In genomic region chr11:119780290-119780689, GRCm38 (mm10) we compare ENCODE assay signal across 26 mouse cellular contexts.
A peak's percentile ranks its signal among the peaks of the same experiment; 100 is the strongest.
DNase-seq lines count a peak whose midpoint lies in the region; ATAC-seq lines count a peak whose summit lies in the region.
"Had no signal": no experiment of that assay in that cellular context is flagged by ENCODE, and none has a peak within 500 bp of the region (broad histone marks: within the 10 kb centered on the region; RNA-seq: fewer than 3 reads in every experiment).

No protein-coding gene starts in this region.

- no peak for DNase-seq in midbrain, embryonic 14.5 days
- DNase-seq in c-Kit-positive CD71-negative TER-119-negative erythroid progenitor cells, embryonic 14.5 days (ENCODE audit: low read depth): peak; percentile 47
- no peak for DNase-seq in gastrocnemius, adult 8-10 months (ENCODE audit: low spot score in 2 of 2)
- DNase-seq: adrenal gland, postnatal 10 days; cerebellum, adult 11 months; cerebellum, adult 9-11 months; gastrocnemius, postnatal 10 days; heart, postnatal 14 days; kidney, adult 8-10 months; kidney, postnatal 14 days; layer of hippocampus, adult 9-11 months; lung, postnatal 36 days; thymus, adult 2 months; thymus, postnatal 36 days had no signal

- H3K27ac ChIP-seq in midbrain, embryonic 13.5 days: peak overlapping the region; percentile 53; the same call in 1 of the 2 replicates
- no peak overlapping the region for H3K27ac ChIP-seq in midbrain, embryonic 14.5 days (replicated peaks; ENCODE audit: low read depth, low read length)
- H3K27ac ChIP-seq in kidney, embryonic 15.5 days: no peak overlapping the region
- H3K27ac ChIP-seq: limb, embryonic 10.5 days; limb, embryonic 15.5 days; liver, embryonic 14.5 days had no signal

- no peak for ATAC-seq in midbrain, embryonic 13.5 days
- ATAC-seq in midbrain, embryonic 14.5 days (ENCODE audit: low FRiP score, low TSS enrichment): no peak
- ATAC-seq in hematopoietic stem cell, adult 5-6 weeks (replicated peaks in 1 of 2; ENCODE audit: insufficient read depth in 1 of 2, low FRiP score in 2 of 2, low TSS enrichment in 1 of 2, low read depth in 1 of 2, poor library complexity in 2 of 2, severe bottlenecking in 2 of 2): peak; percentile 45 to 63; a peak in 3 of 4 replicates
- ATAC-seq in monocyte, adult 5-6 weeks (replicated peaks; ENCODE audit: insufficient number of reproducible peaks, low FRiP score, low TSS enrichment, poor library complexity, severe bottlenecking): 0 out of 2 replicates have a peak, but pooled peaks have one; percentile 22
- no peak for ATAC-seq in kidney, embryonic 15.5 days (replicated peaks; ENCODE audit: low FRiP score)
- ATAC-seq: forebrain, embryonic 14.5 days; intestine, embryonic 16.5 days; Patski had no signal

- peaks cover 7% of the 10 kb centered on the region; the same call in 1 of the 2 replicates for H3K9me3 ChIP-seq in midbrain, embryonic 13.5 days
- peaks cover 3% of the 10 kb centered on the region; the same call in 1 of the 2 replicates for H3K9me3 ChIP-seq in midbrain, embryonic 14.5 days (ENCODE audit: control insufficient read depth, low read length)
- H3K9me3 ChIP-seq in kidney, embryonic 15.5 days (replicated peaks): 0 out of 2 replicates have a peak, but pooled peaks cover 7% of the 10 kb centered on the region
- H3K9me3 ChIP-seq: limb, embryonic 10.5 days had no signal

- no peak overlapping the region for H3K4me3 ChIP-seq in midbrain, embryonic 13.5 days (replicated peaks)
- H3K4me3 ChIP-seq in midbrain, embryonic 14.5 days (replicated peaks; ENCODE audit: low read depth, low read length): no peak overlapping the region
- no peak overlapping the region for H3K4me3 ChIP-seq in kidney, embryonic 15.5 days (replicated peaks)
- H3K4me3 ChIP-seq: erythroblast, embryonic 14.5 days; limb, embryonic 10.5 days; limb, embryonic 15.5 days had no signal

- no peaks in the 10 kb centered on the region for H3K27me3 ChIP-seq in midbrain, embryonic 13.5 days
- no peaks in the 10 kb centered on the region for H3K27me3 ChIP-seq in midbrain, embryonic 14.5 days (ENCODE audit: control insufficient read depth, insufficient read depth, low read length)
- H3K27me3 ChIP-seq in kidney, embryonic 15.5 days: no peaks in the 10 kb centered on the region
- H3K27me3 ChIP-seq: limb, embryonic 15.5 days; Patski had no signal

- 84% methylated on average over 8 of the region's 8 CpGs for WGBS in midbrain, embryonic 13.5 days
- 82% methylated on average over 8 of the region's 8 CpGs for WGBS in midbrain, embryonic 14.5 days
- 88% methylated on average over 8 of the region's 8 CpGs for WGBS in kidney, embryonic 15.5 days

- no peak overlapping the region for H3K4me2 ChIP-seq in midbrain, embryonic 13.5 days (replicated peaks)
- H3K4me2 ChIP-seq in midbrain, embryonic 14.5 days (ENCODE audit: low read length): no peak overlapping the region
- H3K4me2 ChIP-seq in kidney, embryonic 15.5 days: no peak overlapping the region
- H3K4me2 ChIP-seq: limb, embryonic 15.5 days; midbrain, embryonic 11.5 days had no signal

- H3K9ac ChIP-seq in midbrain, embryonic 13.5 days (replicated peaks): no peak overlapping the region; the same call in 1 of the 2 replicates
- no peak overlapping the region for H3K9ac ChIP-seq in midbrain, embryonic 14.5 days (replicated peaks; ENCODE audit: low read length)
- H3K9ac ChIP-seq in kidney, embryonic 15.5 days: no peak overlapping the region
- H3K9ac ChIP-seq: limb, embryonic 15.5 days; liver, embryonic 14.5 days had no signal

- H3K36me3 ChIP-seq in midbrain, embryonic 13.5 days: no peaks in the 10 kb centered on the region
- no peaks in the 10 kb centered on the region for H3K36me3 ChIP-seq in midbrain, embryonic 14.5 days (ENCODE audit: control insufficient read depth, insufficient read depth, low read length)
- peaks cover 34% of the 10 kb centered on the region for H3K36me3 ChIP-seq in kidney, embryonic 15.5 days

- H3K4me1 ChIP-seq in midbrain, embryonic 13.5 days (replicated peaks): no peaks in the 10 kb centered on the region
- H3K4me1 ChIP-seq in midbrain, embryonic 14.5 days (ENCODE audit: control insufficient read depth, insufficient read depth, low read length): peaks cover 3% of the 10 kb centered on the region; the same call in 1 of the 2 replicates
- no peaks in the 10 kb centered on the region for H3K4me1 ChIP-seq in kidney, embryonic 15.5 days

Comparison
In these comparisons a context has a peak if more than half of its experiments do, and no peak if none do; other contexts are left out.
1. ATAC-seq: peak in hematopoietic stem cell, adult 5-6 weeks (2 of 2) and monocyte, adult 5-6 weeks (single experiment); none in midbrain, embryonic 13.5 days (single experiment), midbrain, embryonic 14.5 days (single experiment) and kidney, embryonic 15.5 days (single experiment).